Mouse (Mus musculus) heart, adult 18-20 months (tissue): ENCODE data around the gene Cryzl2. TPM values are rescaled to one million over a fixed set of nuclear protein-coding genes. Genes with fewer than 3 reads are reported as not detected.

ENCODE experiments used
- DNase-seq, 2 experiments: peaks; one replicate each; pipeline ENCODE4 v3.0.0; 2021 to 2022; ENCODE audit warnings: mixed read lengths in 1 of 2
- total RNA-seq, 2 experiments: library from RNA; stranded (reverse); gene quantifications; 2 replicates each; pipeline ENCODE4 v1.2.3; 2021

The Cryzl2 gene
- total RNA-seq, 2 experiments from 2014 or later: 11.7 to 13.9 TPM

DNA sequence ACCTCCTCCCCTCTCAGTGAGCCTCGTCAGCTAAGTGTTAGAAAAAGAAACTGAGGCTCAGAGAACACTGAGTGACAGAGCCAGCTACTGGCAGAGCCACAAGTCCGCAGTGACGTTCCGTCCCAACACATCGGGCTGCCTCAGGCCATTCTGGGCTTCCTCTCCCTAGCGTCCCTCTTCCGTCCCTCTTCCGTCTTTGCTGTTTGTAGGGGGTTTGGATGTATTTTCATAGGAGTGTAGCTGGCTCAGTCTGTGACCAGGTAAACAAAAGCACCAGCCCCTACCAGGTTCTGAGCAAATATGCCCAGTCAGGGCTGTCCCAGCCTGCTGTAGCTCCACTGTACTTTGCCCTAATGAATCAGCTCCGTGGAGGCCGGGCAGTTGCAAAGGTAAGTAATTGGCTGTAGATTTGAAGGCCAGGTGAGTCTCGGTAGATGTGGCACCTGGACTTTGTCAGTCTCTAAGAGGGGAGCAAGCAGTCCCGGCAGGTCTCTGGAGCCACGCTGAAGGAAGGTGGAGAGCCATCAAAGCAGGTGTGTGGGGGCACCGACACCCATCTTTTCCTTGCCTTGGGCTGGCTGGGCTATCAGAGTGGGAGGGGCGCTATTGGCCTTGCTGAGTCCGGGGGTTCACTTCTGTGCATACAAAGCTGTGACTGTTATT lies 67.4 kb downstream of the Cryzl2 start:
- no peak for DNase-seq

DNA sequence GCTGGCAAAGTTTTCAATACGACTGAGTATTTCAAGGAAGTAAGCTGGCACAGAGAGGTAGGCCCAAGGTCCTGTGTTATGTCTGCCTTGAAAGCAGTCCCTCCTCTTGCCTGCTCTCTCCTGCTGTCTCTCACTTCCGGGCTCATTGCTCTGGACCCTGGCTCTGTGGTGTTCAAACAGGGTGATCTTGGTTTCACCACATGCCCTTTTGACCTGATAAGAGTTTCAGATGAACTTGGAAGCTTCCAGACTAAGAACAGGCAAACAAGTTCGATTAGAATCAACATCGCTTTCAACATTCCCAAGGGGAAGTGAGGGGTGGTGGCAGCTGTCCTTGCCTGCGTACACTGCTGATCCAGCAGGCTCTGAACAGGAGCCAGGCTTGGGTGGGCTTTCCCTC lies 68.2 kb downstream of the Cryzl2 start:
- no peak for DNase-seq

DNA sequence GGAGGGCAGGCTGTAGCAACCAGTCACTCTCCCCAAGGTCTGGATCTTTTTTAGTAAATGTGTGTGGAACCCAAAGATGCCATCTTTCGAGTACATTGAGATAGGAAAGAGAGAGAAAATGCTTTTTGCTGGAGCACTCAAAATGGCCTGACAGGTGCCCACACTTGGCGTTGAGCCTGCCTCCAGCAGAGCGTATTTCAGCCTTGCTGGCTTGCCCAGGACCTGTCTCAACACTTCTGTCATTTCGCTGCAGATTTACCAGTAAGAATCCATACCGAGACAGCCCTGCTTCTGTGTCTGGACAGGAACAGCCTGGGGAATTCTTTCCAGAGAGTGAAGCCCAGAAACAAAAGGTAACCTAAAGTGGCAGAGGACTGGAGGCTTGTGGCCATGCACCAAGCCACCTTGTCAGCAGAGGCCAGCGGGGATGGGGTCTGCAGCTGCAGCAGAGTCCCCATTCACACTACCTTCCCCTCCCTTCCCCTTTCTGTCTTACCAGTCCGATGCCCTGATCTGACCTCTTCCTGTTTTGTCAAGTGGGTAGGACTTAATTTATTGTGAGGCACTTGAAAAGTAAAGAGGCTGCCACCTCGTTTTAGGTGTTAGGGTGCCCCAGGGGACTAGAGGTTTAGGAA lies 74.6 kb downstream of the Cryzl2 start:
- no peak for DNase-seq

DNA sequence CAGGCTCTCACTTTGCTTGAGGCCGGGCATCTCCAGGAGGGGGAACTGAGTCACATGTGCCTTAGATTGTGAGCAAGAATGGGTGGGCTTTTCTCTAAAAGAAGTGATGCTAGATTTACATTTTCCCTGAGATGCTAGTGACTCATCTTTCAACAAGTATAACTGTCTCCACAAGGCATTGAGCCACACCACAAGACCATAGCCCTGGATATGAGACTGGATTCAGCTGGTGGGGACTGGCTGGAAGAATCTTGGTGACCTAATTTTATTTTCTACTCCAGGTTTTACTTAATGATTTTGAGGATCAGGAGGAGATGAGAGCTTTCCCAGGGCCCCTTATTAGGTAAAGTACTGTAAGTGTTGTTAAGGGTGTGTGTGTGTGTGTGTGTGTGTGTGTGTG lies 77.2 kb downstream of the Cryzl2 start:
- no peak for DNase-seq

DNA sequence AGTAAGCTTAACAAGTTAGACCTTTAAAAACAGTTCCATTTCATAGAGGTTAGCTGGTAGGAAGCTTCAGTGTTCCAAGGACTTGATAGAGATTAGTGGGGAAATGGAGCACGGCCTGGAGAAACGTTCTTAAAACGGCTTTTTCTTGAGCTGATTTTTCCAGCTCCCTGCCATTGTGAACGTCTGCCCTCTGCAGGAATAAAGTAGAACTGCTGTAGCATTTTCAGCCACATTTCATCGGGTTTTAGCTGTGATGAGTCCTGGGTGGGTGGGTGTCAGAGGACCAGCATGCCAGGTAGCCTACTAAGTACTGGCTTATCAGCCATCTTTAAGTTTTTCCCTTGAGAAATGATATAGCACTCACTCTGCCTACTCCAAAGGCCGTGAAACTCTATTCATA lies 78.1 kb downstream of the Cryzl2 start:
- DNase-seq: peak; percentile 12 to 72

DNA sequence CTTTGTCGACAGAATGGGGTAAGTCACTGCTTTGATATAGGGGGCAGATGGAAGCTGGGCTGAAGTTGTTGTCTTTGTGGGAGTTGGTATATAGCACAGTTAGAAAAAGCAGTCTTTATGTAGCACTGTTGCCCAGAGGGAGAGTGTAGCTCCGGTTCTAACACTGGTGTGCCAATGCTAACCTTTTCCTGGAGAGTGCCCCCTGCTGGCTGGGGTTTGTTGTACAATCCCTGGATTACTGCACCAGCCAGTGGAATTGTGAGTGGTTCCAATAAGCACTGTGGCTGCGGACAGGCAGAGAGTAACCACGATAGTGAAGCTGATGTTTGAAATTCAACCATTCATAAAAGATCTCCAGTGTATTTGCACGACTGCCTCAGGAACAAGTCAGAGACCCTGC lies 79.3 kb downstream of the Cryzl2 start:
- peak; percentile 11 to 62 for DNase-seq

Other genes with a start within 250 kb of the Cryzl2 start
- gene Rasal2, start 46.0 kb upstream of the Cryzl2 start, total RNA-seq: 10 to 100 TPM; 19.8 to 23.9 TPM
- under 1 TPM; 0.45 to 0.62 TPM for gene Sec16b, start 48.2 kb downstream of the Cryzl2 start, total RNA-seq